Mouse (Mus musculus): ENCODE measurements around the gene Gm42517. TPM values are rescaled to one million over a fixed set of nuclear protein-coding genes. Genes with fewer than 3 reads are reported as not detected.

Gene Gm42517
- polyA plus RNA-seq, 1 experiment from 2014 or later, result not detected

GRCm38 (mm10) chr5:108347843-108348242 lies 19.9 kb downstream of the Gm42517 start:
- WGBS, result 76% methylated on average over 6 of the region's 6 CpGs

GRCm38 (mm10) chr5:108345313-108346071 lies 22.2 kb downstream of the Gm42517 start:
- H3K4me3 ChIP-seq, result no peak overlapping the region
- no peak for ATAC-seq (ENCODE audit: extremely low read depth, insufficient number of reproducible peaks, low FRiP score, low TSS enrichment)
- WGBS, result 79% methylated on average over 10 of the region's 10 CpGs

More at GRCm38 (mm10) chr5:108347843-108348242, 19.9 kb downstream of the Gm42517 start:
- Histone ChIP-seq H3K27me3 (replicated peaks) (no peaks in the 10 kb centered on the region), H3K27ac (replicated peaks) (no peak overlapping the region), H3K36me3 (peaks cover 60% of the 10 kb centered on the region), H3K4me1 (peaks cover 7% of the 10 kb centered on the region; the same call in 1 of the 2 replicates), H3K9me3 (0 out of 2 replicates have a peak, but pooled peaks cover 3% of the 10 kb centered on the region), H3K9ac (no peak overlapping the region), H3K4me2 (no peak overlapping the region), H3K4me3 (no peak overlapping the region)
- ATAC-seq (ENCODE audit: extremely low read depth, insufficient number of reproducible peaks, low FRiP score, low TSS enrichment), result no peak

GRCm38 (mm10) chr5:108343680-108344170 lies 24.0 kb downstream of the Gm42517 start:
- peaks cover 10% of the 10 kb centered on the region; the same call in 1 of the 2 replicates for H3K4me1 ChIP-seq
- peaks cover 60% of the 10 kb centered on the region for H3K36me3 ChIP-seq
- no peak for ATAC-seq (ENCODE audit: extremely low read depth, insufficient number of reproducible peaks, low FRiP score, low TSS enrichment)
- H3K27ac ChIP-seq (replicated peaks), result no peak overlapping the region
- H3K4me2 ChIP-seq, result no peak overlapping the region
- WGBS, result 85% methylated on average over 4 of the region's 4 CpGs
- no peaks in the 10 kb centered on the region for H3K9me3 ChIP-seq
- no peaks in the 10 kb centered on the region for H3K27me3 ChIP-seq (replicated peaks)
- no peak overlapping the region for H3K9ac ChIP-seq
- H3K4me3 ChIP-seq, result no peak overlapping the region

More at GRCm38 (mm10) chr5:108345313-108346071, 22.2 kb downstream of the Gm42517 start:
- Histone ChIP-seq H3K27me3 (replicated peaks) (no peaks in the 10 kb centered on the region), H3K9me3 (no peaks in the 10 kb centered on the region), H3K36me3 (peaks cover 61% of the 10 kb centered on the region), H3K4me2 (no peak overlapping the region), H3K27ac (replicated peaks) (no peak overlapping the region), H3K9ac (no peak overlapping the region), H3K4me1 (peaks cover 10% of the 10 kb centered on the region; the same call in 1 of the 2 replicates)

- ATAC-seq (ENCODE audit: extremely low read depth, insufficient number of reproducible peaks, low FRiP score, low TSS enrichment), result no peak
- no peak overlapping the region for H3K4me3 ChIP-seq
- H3K4me1 ChIP-seq, result peaks cover 3% of the 10 kb centered on the region; the same call in 1 of the 2 replicates
- peaks cover 59% of the 10 kb centered on the region for H3K36me3 ChIP-seq
- H3K27me3 ChIP-seq (replicated peaks), result no peaks in the 10 kb centered on the region
- no peak overlapping the region for H3K4me2 ChIP-seq
- H3K9me3 ChIP-seq, result no peaks in the 10 kb centered on the region
- H3K9ac ChIP-seq, result no peak overlapping the region
- 65% methylated on average over 3 of the region's 3 CpGs for WGBS
- H3K27ac ChIP-seq (replicated peaks), result no peak overlapping the region
These were observed 29.7 kb downstream of the Gm42517 start for GRCm38 (mm10) chr5:108338049-108338448.

GRCm38 (mm10) chr5:108337385-108337784 lies 30.3 kb downstream of the Gm42517 start:
- ATAC-seq (ENCODE audit: extremely low read depth, insufficient number of reproducible peaks, low FRiP score, low TSS enrichment), result no peak
- no peaks in the 10 kb centered on the region for H3K9me3 ChIP-seq
- H3K4me1 ChIP-seq, result peaks cover 3% of the 10 kb centered on the region; the same call in 1 of the 2 replicates
- 61% methylated on average over 4 of the region's 4 CpGs for WGBS
- H3K27me3 ChIP-seq (replicated peaks), result no peaks in the 10 kb centered on the region
- H3K27ac ChIP-seq (replicated peaks), result no peak overlapping the region
- H3K9ac ChIP-seq, result no peak overlapping the region
- no peak overlapping the region for H3K4me2 ChIP-seq
- H3K4me3 ChIP-seq, result no peak overlapping the region
- H3K36me3 ChIP-seq, result peaks cover 61% of the 10 kb centered on the region

- H3K9me3 ChIP-seq, result no peaks in the 10 kb centered on the region
- no peak for ATAC-seq (ENCODE audit: extremely low read depth, insufficient number of reproducible peaks, low FRiP score, low TSS enrichment)
- no peaks in the 10 kb centered on the region; the same call in 1 of the 2 replicates for H3K4me1 ChIP-seq
- H3K4me2 ChIP-seq, result no peak overlapping the region
- H3K9ac ChIP-seq, result no peak overlapping the region
- H3K27me3 ChIP-seq (replicated peaks), result no peaks in the 10 kb centered on the region
- no peak overlapping the region for H3K4me3 ChIP-seq
- peaks cover 71% of the 10 kb centered on the region for H3K36me3 ChIP-seq
- no peak overlapping the region for H3K27ac ChIP-seq (replicated peaks)
- WGBS, result 85% methylated on average over 1 of the region's 1 CpGs
These were observed 36.7 kb downstream of the Gm42517 start for GRCm38 (mm10) chr5:108331051-108331450.

Other genes starting within 250 kb of the Gm42517 start
- gene Tmed5, start 235.3 kb downstream of the Gm42517 start, polyA plus RNA-seq (2015; fragmentation: Nextera tagmentation; extraction: Ambion mirVana), result 32.7 and 33.3 TPM in 2 replicates
- 3.9 and 4.3 TPM in 2 replicates for gene Ccdc18, start 235.0 kb downstream of the Gm42517 start, polyA plus RNA-seq (2015; fragmentation: Nextera tagmentation; extraction: Ambion mirVana)
- 24.3 and 24.9 TPM in 2 replicates for gene Dr1, start 99.0 kb downstream of the Gm42517 start, polyA plus RNA-seq (2015; fragmentation: Nextera tagmentation; extraction: Ambion mirVana)
- gene Pigg, start 55.3 kb downstream of the Gm42517 start, polyA plus RNA-seq (2015; fragmentation: Nextera tagmentation; extraction: Ambion mirVana), result 5.0 and 5.1 TPM in 2 replicates
- gene Pde6b, start 20.5 kb upstream of the Gm42517 start, polyA plus RNA-seq (2015; fragmentation: Nextera tagmentation; extraction: Ambion mirVana), result 0.20 and 0.23 TPM in 2 replicates
- 723 and 856 TPM in 2 replicates for gene Atp5k, start 66.5 kb upstream of the Gm42517 start, polyA plus RNA-seq (2015; fragmentation: Nextera tagmentation; extraction: Ambion mirVana)
- gene Mfsd7a, start 81.0 kb upstream of the Gm42517 start, polyA plus RNA-seq (2015; fragmentation: Nextera tagmentation; extraction: Ambion mirVana), result 0.19 and 0.40 TPM in 2 replicates
- gene Pcgf3, start 93.3 kb upstream of the Gm42517 start, polyA plus RNA-seq (2015; fragmentation: Nextera tagmentation; extraction: Ambion mirVana), result 15.3 and 17.8 TPM in 2 replicates
- 0.74 and 0.82 TPM in 2 replicates for gene Cplx1, start 182.1 kb upstream of the Gm42517 start, polyA plus RNA-seq (2015; fragmentation: Nextera tagmentation; extraction: Ambion mirVana)

Measured in heart, embryonic 13.5 days (tissue).